Mouse (Mus musculus): Measurements from ENCODE around the gene Gpatch4. TPM values are rescaled to one million over a fixed set of nuclear protein-coding genes. Genes with fewer than 3 reads are reported as not detected.

Gene Gpatch4
- polyA plus RNA-seq, 1 experiment = 26.4 TPM

- Histone ChIP-seq H3K79me2 (ENCODE audit: control insufficient read depth, insufficient read depth) (no peaks in the 10 kb centered on the region), H3K27me3 (ENCODE audit: control insufficient read depth, insufficient read depth, insufficient read length) (peaks cover 86% of the 10 kb centered on the region), H3K4me3 (ENCODE audit: insufficient read depth, poor library complexity, severe bottlenecking) (no peak overlapping the region), H3ac (ENCODE audit: control insufficient read depth, insufficient read length, low read depth) (no peak overlapping the region), H3K79me3 (ENCODE audit: low read depth) (no peaks in the 10 kb centered on the region), H3K36me3 (ENCODE audit: control insufficient read depth, insufficient read depth) (no peaks in the 10 kb centered on the region)
- no peak for TF ChIP-seq CEBPB (IDR thresholded peaks at IDR 0.05; ENCODE audit: low read depth)
- no peak for TF ChIP-seq MYOD1 (IDR thresholded peaks at IDR 0.05; ENCODE audit: control insufficient read depth, insufficient read length, low read depth)
- no peak for TF ChIP-seq CTCF (IDR thresholded peaks at IDR 0.05; ENCODE audit: control insufficient read depth, insufficient read depth, insufficient read length)
- no peak for TF ChIP-seq USF1 (IDR thresholded peaks at IDR 0.05; ENCODE audit: low read depth)
- TF ChIP-seq FOSL1 (IDR thresholded peaks at IDR 0.05; ENCODE audit: insufficient read depth, low read length, poor library complexity, severe bottlenecking) = no peak
- no peak for TF ChIP-seq MYOG (IDR thresholded peaks at IDR 0.05; ENCODE audit: control insufficient read depth, extremely low read depth, insufficient read length)
- no peak for TF ChIP-seq MAX (IDR thresholded peaks at IDR 0.05)
These were observed 44.2 kb upstream of the Gpatch4 start for GRCm38 (mm10) chr3:87998747-87999146.

- H3K79me3 ChIP-seq (ENCODE audit: low read depth) = no peaks in the 10 kb centered on the region
- no peak for TF ChIP-seq CTCF (IDR thresholded peaks at IDR 0.05; ENCODE audit: control insufficient read depth, insufficient read depth, insufficient read length)
- TF ChIP-seq MAX (IDR thresholded peaks at IDR 0.05) = no peak
- TF ChIP-seq FOSL1 (IDR thresholded peaks at IDR 0.05; ENCODE audit: insufficient read depth, low read length, poor library complexity, severe bottlenecking) = no peak
- TF ChIP-seq MYOG (IDR thresholded peaks at IDR 0.05; ENCODE audit: control insufficient read depth, extremely low read depth, insufficient read length) = no peak
- TF ChIP-seq CEBPB (IDR thresholded peaks at IDR 0.05; ENCODE audit: low read depth) = no peak
- TF ChIP-seq MYOD1 (IDR thresholded peaks at IDR 0.05; ENCODE audit: control insufficient read depth, insufficient read length, low read depth) = no peak
- no peak for TF ChIP-seq USF1 (IDR thresholded peaks at IDR 0.05; ENCODE audit: low read depth)
- no peak overlapping the region for H3ac ChIP-seq (ENCODE audit: control insufficient read depth, insufficient read length, low read depth)
- no peaks in the 10 kb centered on the region for H3K79me2 ChIP-seq (ENCODE audit: control insufficient read depth, insufficient read depth)
- no peak overlapping the region for H3K4me3 ChIP-seq (ENCODE audit: insufficient read depth, poor library complexity, severe bottlenecking)
- H3K27me3 ChIP-seq (ENCODE audit: control insufficient read depth, insufficient read depth, insufficient read length) = peaks cover 87% of the 10 kb centered on the region
- H3K36me3 ChIP-seq (ENCODE audit: control insufficient read depth, insufficient read depth) = no peaks in the 10 kb centered on the region
These were observed 43.5 kb upstream of the Gpatch4 start for GRCm38 (mm10) chr3:87999243-87999895.

- no peaks in the 10 kb centered on the region for H3K79me2 ChIP-seq (ENCODE audit: control insufficient read depth, insufficient read depth)
These were observed 42.7 kb upstream of the Gpatch4 start, which contains the start of gene Bcan for GRCm38 (mm10) chr3:88000181-88000580. Gene Bcan (minus strand): TSS chr3:88000230.

GRCm38 (mm10) chr3:88000816-88001595 is 41.9 kb upstream of the Gpatch4 start:
- Histone ChIP-seq H3K79me3 (ENCODE audit: low read depth) (no peaks in the 10 kb centered on the region), H3K36me3 (ENCODE audit: control insufficient read depth, insufficient read depth) (no peaks in the 10 kb centered on the region), H3K79me2 (ENCODE audit: control insufficient read depth, insufficient read depth) (no peaks in the 10 kb centered on the region), H3K27me3 (ENCODE audit: control insufficient read depth, insufficient read depth, insufficient read length) (peaks cover 80% of the 10 kb centered on the region), H3K4me3 (ENCODE audit: insufficient read depth, poor library complexity, severe bottlenecking) (no peak overlapping the region), H3ac (ENCODE audit: control insufficient read depth, insufficient read length, low read depth) (no peak overlapping the region)
- no peak for TF ChIP-seq USF1 (IDR thresholded peaks at IDR 0.05; ENCODE audit: low read depth)
- no peak for TF ChIP-seq MYOG (IDR thresholded peaks at IDR 0.05; ENCODE audit: control insufficient read depth, extremely low read depth, insufficient read length)
- TF ChIP-seq MAX (IDR thresholded peaks at IDR 0.05) = no peak
- TF ChIP-seq FOSL1 (IDR thresholded peaks at IDR 0.05; ENCODE audit: insufficient read depth, low read length, poor library complexity, severe bottlenecking) = no peak
- TF ChIP-seq MYOD1 (IDR thresholded peaks at IDR 0.05; ENCODE audit: control insufficient read depth, insufficient read length, low read depth) = no peak
- TF ChIP-seq CEBPB (IDR thresholded peaks at IDR 0.05; ENCODE audit: low read depth) = no peak
- no peak for TF ChIP-seq CTCF (IDR thresholded peaks at IDR 0.05; ENCODE audit: control insufficient read depth, insufficient read depth, insufficient read length)

More at GRCm38 (mm10) chr3:88000181-88000580, 42.7 kb upstream of the Gpatch4 start, which contains the start of gene Bcan:
- H3K79me3 ChIP-seq (ENCODE audit: low read depth) = no peaks in the 10 kb centered on the region
- H3K4me3 ChIP-seq (ENCODE audit: insufficient read depth, poor library complexity, severe bottlenecking) = no peak within 1 kb of the TSS
- H3K27me3 ChIP-seq (ENCODE audit: control insufficient read depth, insufficient read depth, insufficient read length) = peaks cover 88% of the 10 kb centered on the region
- H3ac ChIP-seq (ENCODE audit: control insufficient read depth, insufficient read length, low read depth) = no peak within 1 kb of the TSS
- no peaks in the 10 kb centered on the region for H3K36me3 ChIP-seq (ENCODE audit: control insufficient read depth, insufficient read depth)
- no peak for TF ChIP-seq MYOD1 (IDR thresholded peaks at IDR 0.05; ENCODE audit: control insufficient read depth, insufficient read length, low read depth)
- no peak for TF ChIP-seq USF1 (IDR thresholded peaks at IDR 0.05; ENCODE audit: low read depth)
- no peak for TF ChIP-seq CTCF (IDR thresholded peaks at IDR 0.05; ENCODE audit: control insufficient read depth, insufficient read depth, insufficient read length)
- TF ChIP-seq CEBPB (IDR thresholded peaks at IDR 0.05; ENCODE audit: low read depth) = no peak
- no peak for TF ChIP-seq MAX (IDR thresholded peaks at IDR 0.05)
- TF ChIP-seq MYOG (IDR thresholded peaks at IDR 0.05; ENCODE audit: control insufficient read depth, extremely low read depth, insufficient read length) = no peak
- no peak for TF ChIP-seq FOSL1 (IDR thresholded peaks at IDR 0.05; ENCODE audit: insufficient read depth, low read length, poor library complexity, severe bottlenecking)

GRCm38 (mm10) chr3:88002291-88002976 is 40.5 kb upstream of the Gpatch4 start:
- no peak for TF ChIP-seq CEBPB (IDR thresholded peaks at IDR 0.05; ENCODE audit: low read depth)
- TF ChIP-seq MAX (IDR thresholded peaks at IDR 0.05) = no peak
- no peak for TF ChIP-seq USF1 (IDR thresholded peaks at IDR 0.05; ENCODE audit: low read depth)
- no peak for TF ChIP-seq FOSL1 (IDR thresholded peaks at IDR 0.05; ENCODE audit: insufficient read depth, low read length, poor library complexity, severe bottlenecking)
- no peak for TF ChIP-seq MYOD1 (IDR thresholded peaks at IDR 0.05; ENCODE audit: control insufficient read depth, insufficient read length, low read depth)
- TF ChIP-seq CTCF (IDR thresholded peaks at IDR 0.05; ENCODE audit: control insufficient read depth, insufficient read depth, insufficient read length) = no peak
- TF ChIP-seq MYOG (IDR thresholded peaks at IDR 0.05; ENCODE audit: control insufficient read depth, extremely low read depth, insufficient read length) = no peak
- H3K4me3 ChIP-seq (ENCODE audit: insufficient read depth, poor library complexity, severe bottlenecking) = no peak overlapping the region

More at GRCm38 (mm10) chr3:88002291-88002976, 40.5 kb upstream of the Gpatch4 start:
- Histone ChIP-seq H3K79me3 (ENCODE audit: low read depth) (no peaks in the 10 kb centered on the region), H3K36me3 (ENCODE audit: control insufficient read depth, insufficient read depth) (no peaks in the 10 kb centered on the region), H3ac (ENCODE audit: control insufficient read depth, insufficient read length, low read depth) (no peak overlapping the region), H3K27me3 (ENCODE audit: control insufficient read depth, insufficient read depth, insufficient read length) (peaks cover 65% of the 10 kb centered on the region), H3K79me2 (ENCODE audit: control insufficient read depth, insufficient read depth) (no peaks in the 10 kb centered on the region)

Measured in C2C12 (cell line).